Mouse (Mus musculus) neural tube, embryonic 13.5 days (tissue): Measurements from ENCODE around the gene Myo18b. TPM values are rescaled to one million over a fixed set of nuclear protein-coding genes. Genes with fewer than 3 reads are reported as not detected.
A peak's percentile ranks its signal among the peaks of the same experiment; 100 is the strongest.

Source experiments
- ATAC-seq: fragments of 200-750 bp; cut with Nextera tagmentation; 2 replicates; pipeline ENCODE4 v1.8.0; 2017; ENCODE audit warnings: low read depth, mild to moderate bottlenecking, moderate TSS enrichment, moderate library complexity
- H3K27ac ChIP-seq: fragments of 300-500 bp; sonication (generic); replicated peaks from 2 replicates; pipeline ENCODE4 v1.5.1; 2015; ENCODE audit warnings: moderate library complexity, mild to moderate bottlenecking, inconsistent platforms
- H3K27me3 ChIP-seq: fragments of 300-500 bp; sonication (generic); 2 replicates; pipeline ENCODE4 v1.6.1; 2015; ENCODE audit warnings: mild to moderate bottlenecking, inconsistent platforms
- H3K36me3 ChIP-seq: fragments of 300-500 bp; sonication (generic); 2 replicates; pipeline ENCODE4 v1.6.1; 2015; ENCODE audit warnings: mild to moderate bottlenecking, inconsistent platforms
- H3K4me1 ChIP-seq: fragments of 300-500 bp; sonication (generic); replicated peaks from 2 replicates; pipeline ENCODE4 v1.6.1; 2015; ENCODE audit warnings: inconsistent platforms
- H3K4me2 ChIP-seq: fragments of 300-500 bp; sonication (generic); 2 replicates; pipeline ENCODE4 v1.6.1; 2015; ENCODE audit warnings: inconsistent platforms, mild to moderate bottlenecking, moderate library complexity
- H3K4me3 ChIP-seq: fragments of 300-500 bp; sonication (generic); 2 replicates; pipeline ENCODE4 v1.5.1; 2015; ENCODE audit warnings: mild to moderate bottlenecking, inconsistent platforms
- H3K9ac ChIP-seq: fragments of 300-500 bp; sonication (generic); 2 replicates; pipeline ENCODE4 v1.6.1; 2015; ENCODE audit warnings: moderate library complexity, mild to moderate bottlenecking, inconsistent platforms
- H3K9me3 ChIP-seq: fragments of 300-500 bp; sonication (generic); 2 replicates; pipeline ENCODE4 v1.6.1; 2016; ENCODE audit warnings: inconsistent platforms
- WGBS: fragments of 180-500 bp; shearing (Covaris S2); methylation state at CpG from one replicate; pipeline ENCODE4 v1.1.7; 2015; 5-methylcytosine and 5-hydroxymethylcytosine counted together
- polyA plus RNA-seq: library from polyadenylated mRNA; unstranded; fragments of >200 nt; fragmentation: Nextera tagmentation; extraction: Ambion mirVana; gene quantifications from 2 replicates; pipeline ENCODE4 v1.2.1, GENCODE M21; 2015

Gene Myo18b
- polyA plus RNA-seq, 1 experiment from 2014 or later: 1.4 TPM

DNA sequence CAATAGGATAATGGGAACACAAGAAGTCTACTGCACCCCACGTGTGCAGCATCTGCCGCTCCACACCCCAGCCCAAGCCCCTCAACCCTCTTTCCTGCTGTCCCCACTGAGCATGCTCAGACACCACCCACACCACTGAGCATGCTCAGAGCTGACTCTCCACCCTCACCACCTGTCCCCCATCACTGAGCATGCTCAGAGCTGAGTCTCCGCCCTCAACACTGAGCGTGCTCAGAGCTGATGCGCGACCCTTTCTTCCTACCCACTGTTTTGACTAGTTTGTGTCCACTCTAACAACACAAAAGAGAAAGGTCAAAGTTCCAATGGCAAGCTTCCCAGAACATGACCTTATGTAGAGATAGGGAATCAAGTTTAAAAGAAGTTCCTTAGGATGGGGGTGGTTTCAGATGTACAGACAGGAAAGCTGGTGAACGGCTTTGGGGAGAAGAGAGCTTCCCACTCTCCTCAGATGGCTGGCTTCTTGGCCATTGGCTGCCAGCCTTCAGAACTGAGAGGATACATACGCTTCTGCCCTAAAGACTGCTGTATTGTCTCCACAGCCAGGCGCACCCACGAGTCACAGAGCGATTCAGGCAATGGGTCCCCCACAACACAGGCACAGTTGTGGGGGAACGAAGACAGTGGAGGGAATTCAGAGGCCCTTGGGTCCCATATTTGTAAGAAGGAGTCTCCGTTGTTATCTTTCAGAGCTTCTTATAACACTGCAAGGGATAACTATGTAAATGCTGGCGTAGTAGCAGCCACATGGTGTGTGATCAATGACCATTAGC, 209.7 kb downstream of the Myo18b start:
- no peak overlapping the region for H3K4me2 ChIP-seq
- H3K4me1 ChIP-seq: peaks cover 18% of the 10 kb centered on the region
- peak overlapping the region; percentile 54; the same call in 1 of the 2 replicates for H3K27ac ChIP-seq
- ATAC-seq: peak; percentile 62
- H3K9ac ChIP-seq: no peak overlapping the region
- no peak overlapping the region for H3K4me3 ChIP-seq
- no peaks in the 10 kb centered on the region; the same call in 1 of the 2 replicates for H3K27me3 ChIP-seq
- WGBS: 54% methylated on average over 14 of the region's 14 CpGs
- H3K9me3 ChIP-seq: no peaks in the 10 kb centered on the region
- H3K36me3 ChIP-seq: no peaks in the 10 kb centered on the region

DNA sequence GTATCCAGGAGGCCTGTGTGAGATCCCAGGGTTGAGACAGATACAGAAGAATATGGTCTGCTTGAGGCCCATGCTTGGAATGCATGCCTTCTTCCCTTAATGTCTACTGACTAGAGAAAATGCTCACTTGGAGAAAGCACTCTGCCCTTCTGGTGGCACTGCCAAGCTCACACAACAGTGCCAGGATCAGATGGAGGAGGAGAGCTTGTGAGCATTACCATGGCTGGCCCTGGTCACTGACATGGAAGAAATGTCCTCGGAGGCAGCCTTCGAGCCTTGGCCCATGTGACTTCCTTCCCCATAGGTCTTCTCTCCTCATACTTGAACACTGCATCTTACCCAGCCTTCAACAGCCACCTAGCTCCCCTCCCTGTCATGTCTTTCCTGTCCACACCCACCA, 216.9 kb downstream of the Myo18b start:
- WGBS: 89% methylated on average over 2 of the region's 2 CpGs
- H3K27me3 ChIP-seq: no peaks in the 10 kb centered on the region
- ATAC-seq: no peak

DNA sequence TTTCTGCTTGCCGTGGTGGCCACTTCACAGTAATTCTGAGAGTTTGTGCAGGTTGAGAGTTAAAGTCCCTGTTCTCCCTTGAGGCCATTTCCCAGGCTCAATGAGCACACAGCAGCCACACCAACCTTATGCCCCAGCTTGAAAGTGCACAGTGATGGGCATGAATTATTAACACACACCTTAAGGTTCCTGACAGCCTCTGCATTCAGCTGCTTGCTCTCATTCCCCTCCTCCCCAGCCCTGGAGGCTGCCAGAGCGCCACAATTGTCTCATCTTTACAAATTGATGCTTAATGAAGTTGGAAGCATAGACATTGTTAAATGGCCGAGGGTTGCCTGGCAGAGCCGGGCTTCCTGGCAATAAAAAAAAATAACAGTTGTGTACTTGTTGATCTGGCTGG, 218.0 kb downstream of the Myo18b start:
- H3K4me1 ChIP-seq: peaks cover 21% of the 10 kb centered on the region

More for the DNA sequence above, 216.9 kb downstream of the Myo18b start:
- Histone ChIP-seq H3K4me3 (no peak overlapping the region), H3K9me3 (no peaks in the 10 kb centered on the region), H3K36me3 (no peaks in the 10 kb centered on the region), H3K4me1 (peaks cover 20% of the 10 kb centered on the region), H3K9ac (no peak overlapping the region), H3K4me2 (no peak overlapping the region), H3K27ac (no peak overlapping the region)

DNA sequence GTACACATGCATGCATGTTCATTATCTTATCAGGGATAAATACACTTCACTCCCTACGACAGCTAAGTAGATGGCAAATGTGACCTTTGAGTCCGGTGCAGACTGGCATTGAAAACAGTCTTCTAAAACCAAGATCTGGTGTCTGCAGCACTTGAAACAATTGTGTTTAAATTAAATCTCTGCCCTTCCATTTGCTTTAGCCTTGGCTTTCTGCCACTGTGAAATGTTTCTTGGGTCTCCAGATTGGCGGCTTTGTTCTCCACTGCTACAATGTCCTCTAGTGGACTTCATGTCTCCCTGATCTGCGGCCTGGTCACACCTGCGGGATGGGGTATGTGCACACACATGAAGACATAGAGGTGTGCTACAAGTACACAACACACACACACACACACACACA, 221.4 kb downstream of the Myo18b start:
- no peak overlapping the region for H3K27ac ChIP-seq
- H3K4me2 ChIP-seq: no peak overlapping the region
- ATAC-seq: no peak
- 85% methylated on average over 5 of the region's 5 CpGs for WGBS
- H3K4me3 ChIP-seq: no peak overlapping the region
- H3K9me3 ChIP-seq: no peaks in the 10 kb centered on the region
- peaks cover 18% of the 10 kb centered on the region for H3K4me1 ChIP-seq
- no peak overlapping the region for H3K9ac ChIP-seq
- H3K36me3 ChIP-seq: no peaks in the 10 kb centered on the region
- no peaks in the 10 kb centered on the region for H3K27me3 ChIP-seq

More for the DNA sequence above, 218.0 kb downstream of the Myo18b start:
- ATAC-seq: 0 out of 2 replicates have a peak, but pooled peaks have one; percentile 44
- Histone ChIP-seq H3K27ac (0 out of 2 replicates have a peak overlapping the region, but pooled peaks have one; percentile 35), H3K4me2 (no peak overlapping the region), H3K4me3 (no peak overlapping the region), H3K9me3 (no peaks in the 10 kb centered on the region), H3K9ac (no peak overlapping the region), H3K36me3 (no peaks in the 10 kb centered on the region), H3K27me3 (no peaks in the 10 kb centered on the region)
- 21% methylated on average over 4 of the region's 4 CpGs for WGBS

DNA sequence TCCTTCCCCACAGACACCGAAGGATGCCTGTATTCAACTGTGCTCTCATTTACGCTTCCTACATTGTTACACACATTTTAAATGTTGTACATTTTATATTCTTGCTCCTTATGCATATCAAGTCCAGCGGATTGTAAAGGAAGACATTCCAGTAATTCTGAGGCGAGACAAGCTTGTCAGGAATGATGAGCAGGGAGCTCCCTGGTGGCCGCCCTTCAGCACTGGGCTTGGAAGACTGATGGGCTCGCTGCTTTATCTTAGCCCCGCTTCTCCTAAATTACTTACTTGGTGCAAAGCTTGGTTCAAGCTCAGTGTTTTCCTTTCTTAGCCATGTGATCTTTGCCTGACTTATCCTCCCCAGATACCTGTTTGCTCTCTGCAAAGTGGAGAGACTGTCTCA, 223.7 kb downstream of the Myo18b start:
- 49% methylated on average over 7 of the region's 7 CpGs for WGBS
- Histone ChIP-seq H3K9me3 (no peaks in the 10 kb centered on the region), H3K27me3 (no peaks in the 10 kb centered on the region; the same call in 1 of the 2 replicates), H3K9ac (no peak overlapping the region), H3K36me3 (no peaks in the 10 kb centered on the region), H3K27ac (no peak overlapping the region), H3K4me2 (no peak overlapping the region), H3K4me1 (0 out of 2 replicates have a peak, but pooled peaks cover 4% of the 10 kb centered on the region), H3K4me3 (no peak overlapping the region)
- ATAC-seq: no peak

DNA sequence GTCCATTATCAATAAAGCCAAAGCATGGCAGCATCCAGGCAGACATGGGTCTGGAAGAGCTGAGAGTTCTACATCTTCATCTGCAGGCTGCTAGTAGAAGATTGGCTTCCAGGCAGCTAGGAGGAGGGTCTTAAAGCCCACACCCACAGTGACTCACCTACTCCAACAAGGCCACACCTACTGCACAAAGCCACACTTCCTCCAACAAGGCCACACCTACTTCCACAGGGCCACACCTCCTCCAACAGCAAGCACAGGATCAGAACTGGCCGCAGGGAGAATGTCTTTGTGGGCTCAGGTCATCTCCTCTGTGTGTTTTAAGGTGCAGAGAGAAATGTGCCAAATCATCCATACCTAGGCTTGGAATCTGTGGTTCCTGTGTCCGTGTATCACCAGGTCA, 224.2 kb downstream of the Myo18b start:
- Histone ChIP-seq H3K4me1 (0 out of 2 replicates have a peak, but pooled peaks cover 4% of the 10 kb centered on the region), H3K27ac (no peak overlapping the region), H3K27me3 (no peaks in the 10 kb centered on the region; the same call in 1 of the 2 replicates), H3K9me3 (no peaks in the 10 kb centered on the region), H3K4me2 (no peak overlapping the region), H3K4me3 (no peak overlapping the region), H3K9ac (no peak overlapping the region), H3K36me3 (no peaks in the 10 kb centered on the region)
- WGBS: 55% methylated on average over 2 of the region's 2 CpGs
- ATAC-seq: no peak

DNA sequence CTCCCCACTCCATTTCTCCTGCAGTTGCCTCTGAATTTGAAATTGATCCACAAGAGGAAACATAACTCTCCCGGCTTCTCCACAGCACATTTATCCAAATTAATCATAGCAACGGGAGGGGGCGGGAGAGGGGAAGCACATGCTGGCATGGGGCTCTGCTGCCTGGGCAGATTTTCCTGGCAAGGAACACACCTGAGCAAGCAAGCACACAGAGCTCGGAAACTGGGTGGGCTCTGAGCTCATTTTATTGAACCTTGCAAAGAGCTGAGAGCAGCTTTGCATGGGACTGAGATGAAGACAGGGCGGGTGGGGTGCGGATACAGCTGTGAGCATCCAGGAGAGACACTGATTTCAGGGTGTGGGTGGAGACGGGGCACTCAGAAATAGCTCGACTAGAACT, 229.0 kb downstream of the Myo18b start:
- Histone ChIP-seq H3K9ac (no peak overlapping the region), H3K36me3 (no peaks in the 10 kb centered on the region), H3K27ac (no peak overlapping the region), H3K4me2 (no peak overlapping the region), H3K9me3 (0 out of 2 replicates have a peak, but pooled peaks cover 5% of the 10 kb centered on the region), H3K4me1 (peaks cover 18% of the 10 kb centered on the region), H3K27me3 (no peaks in the 10 kb centered on the region; the same call in 1 of the 2 replicates), H3K4me3 (no peak overlapping the region)
- ATAC-seq: no peak
- 71% methylated on average over 8 of the region's 8 CpGs for WGBS

DNA sequence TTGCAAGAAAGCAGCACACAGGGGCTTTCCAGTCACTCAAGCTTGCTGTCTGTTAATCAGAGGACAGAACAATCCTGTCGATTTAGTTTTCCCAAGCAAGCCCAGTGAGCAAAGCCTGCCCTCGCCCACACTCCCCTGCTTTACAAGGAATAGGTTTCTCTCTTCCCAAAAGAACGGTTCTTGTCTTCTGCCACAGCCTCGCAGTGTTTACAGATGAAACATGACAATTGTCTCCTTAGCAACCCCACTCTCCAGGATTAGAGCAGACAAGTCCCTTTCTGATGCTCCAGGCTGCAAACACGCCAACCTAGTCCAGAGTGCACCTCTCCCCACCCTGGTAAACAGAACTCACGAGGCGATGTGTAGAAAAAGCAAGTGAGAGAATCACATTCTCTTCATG, 230.5 kb downstream of the Myo18b start:
- ATAC-seq: no peak
- H3K9ac ChIP-seq: no peak overlapping the region
- no peak overlapping the region for H3K4me3 ChIP-seq
- H3K4me1 ChIP-seq: peaks cover 22% of the 10 kb centered on the region
- 52% methylated on average over 7 of the region's 7 CpGs for WGBS
- H3K27ac ChIP-seq: no peak overlapping the region
- H3K9me3 ChIP-seq: peaks cover 5% of the 10 kb centered on the region; the same call in 1 of the 2 replicates
- no peak overlapping the region for H3K4me2 ChIP-seq
- H3K36me3 ChIP-seq: no peaks in the 10 kb centered on the region
- no peaks in the 10 kb centered on the region; the same call in 1 of the 2 replicates for H3K27me3 ChIP-seq

DNA sequence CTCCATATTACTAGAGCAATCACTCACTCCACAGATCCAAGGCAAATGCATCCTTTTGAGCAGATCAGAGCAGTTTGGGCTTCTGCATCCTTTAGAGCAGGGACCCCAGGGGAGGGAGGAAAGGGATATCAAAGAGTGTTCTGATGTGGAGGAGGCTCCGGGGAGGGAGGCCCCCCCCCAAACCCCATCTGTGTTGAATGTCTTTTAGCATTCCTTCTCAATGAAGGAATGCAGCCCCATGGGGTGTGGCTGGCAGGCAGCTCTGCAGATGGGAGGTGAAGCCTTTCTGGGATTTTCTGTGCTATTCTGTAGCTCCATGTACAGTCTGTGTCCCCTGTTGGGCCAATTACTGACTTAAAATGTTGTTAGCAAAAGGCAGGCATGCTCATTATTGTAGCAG, 232.5 kb downstream of the Myo18b start:
- peaks cover 5% of the 10 kb centered on the region; the same call in 1 of the 2 replicates for H3K9me3 ChIP-seq
- no peak overlapping the region for H3K4me3 ChIP-seq
- H3K27ac ChIP-seq: peak overlapping the region; percentile 46
- H3K9ac ChIP-seq: no peak overlapping the region
- 0% methylated on average over 1 of the region's 1 CpGs for WGBS
- peaks cover 28% of the 10 kb centered on the region for H3K4me1 ChIP-seq
- H3K27me3 ChIP-seq: no peaks in the 10 kb centered on the region; the same call in 1 of the 2 replicates
- H3K36me3 ChIP-seq: no peaks in the 10 kb centered on the region
- H3K4me2 ChIP-seq: no peak overlapping the region
- ATAC-seq: no peak

DNA sequence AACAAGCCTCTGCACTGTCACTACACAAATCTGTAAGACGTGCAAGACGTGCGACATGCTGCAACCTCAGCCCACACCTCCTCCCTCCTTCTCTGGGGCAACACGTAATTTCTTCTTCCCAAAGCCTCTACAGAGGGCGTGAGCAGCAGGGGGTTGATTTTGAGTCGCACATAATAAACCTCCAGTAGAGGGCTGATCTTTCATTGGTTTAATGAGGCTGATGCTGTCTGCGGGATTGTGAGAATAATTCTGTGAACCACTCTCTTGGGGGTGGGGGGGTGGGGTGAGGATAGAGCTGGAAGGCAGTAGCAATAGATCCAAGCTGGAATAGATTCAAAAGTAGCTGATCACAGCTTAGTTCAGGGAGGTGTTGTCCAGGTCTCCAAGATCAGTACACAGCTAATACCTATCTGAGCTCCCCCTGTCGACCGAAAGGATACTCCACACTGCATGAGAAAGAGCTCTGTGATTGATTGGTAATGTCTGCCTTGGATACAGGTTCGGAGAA, 235.2 kb downstream of the Myo18b start:
- Histone ChIP-seq H3K4me3 (no peak overlapping the region), H3K27me3 (no peaks in the 10 kb centered on the region), H3K9me3 (peaks cover 5% of the 10 kb centered on the region; the same call in 1 of the 2 replicates), H3K9ac (no peak overlapping the region), H3K4me1 (peaks cover 38% of the 10 kb centered on the region), H3K4me2 (peak overlapping the region; percentile 15; the same call in 1 of the 2 replicates), H3K27ac (peak overlapping the region; percentile 55), H3K36me3 (no peaks in the 10 kb centered on the region)
- 21% methylated on average over 10 of the region's 10 CpGs for WGBS
- ATAC-seq: peak; percentile 62

DNA sequence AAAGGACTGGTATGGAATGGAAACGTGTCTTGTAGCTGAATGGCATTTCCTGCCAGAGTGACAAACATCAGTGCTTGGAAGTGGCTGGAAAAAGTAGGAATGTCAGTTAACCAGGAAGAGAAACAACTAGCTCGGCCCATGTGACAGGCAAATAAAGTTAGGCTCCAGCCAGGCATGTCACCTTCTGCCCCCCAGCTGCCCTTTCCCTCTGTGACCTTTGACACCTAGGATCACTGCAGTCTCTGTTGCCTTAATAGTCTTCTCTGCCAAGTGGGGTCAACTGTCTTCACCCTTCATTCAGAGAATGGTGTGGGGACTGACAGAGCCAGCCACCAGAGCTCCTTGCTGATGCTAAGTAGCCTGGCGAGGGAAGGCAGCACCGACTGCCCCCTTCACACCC, 236.9 kb downstream of the Myo18b start:
- WGBS: 57% methylated on average over 4 of the region's 4 CpGs

DNA sequence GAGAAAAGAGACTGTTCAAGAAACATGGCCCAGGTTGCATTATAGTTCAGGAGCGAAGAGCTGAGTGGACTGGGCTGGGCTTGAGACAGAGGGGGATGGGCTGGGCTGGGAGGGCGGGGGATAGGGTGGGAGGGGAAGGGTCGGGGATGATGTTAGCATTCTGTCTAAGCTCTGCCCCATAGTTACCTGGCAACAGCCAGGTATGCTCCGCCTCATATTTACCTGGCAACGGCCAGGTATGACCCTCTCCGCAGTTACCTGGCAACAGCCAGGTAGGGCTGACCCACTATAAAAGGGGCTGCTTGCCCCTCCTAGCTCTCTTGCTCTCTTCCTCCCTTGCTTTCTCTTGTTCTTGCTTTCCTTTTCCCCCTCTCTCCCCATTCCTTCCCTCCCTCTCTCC, 239.4 kb downstream of the Myo18b start:
- ATAC-seq: no peak
- no peak overlapping the region for H3K4me2 ChIP-seq
- WGBS: 6% methylated on average over 6 of the region's 6 CpGs
- H3K4me1 ChIP-seq: peaks cover 39% of the 10 kb centered on the region
- no peak overlapping the region for H3K27ac ChIP-seq
- no peaks in the 10 kb centered on the region; the same call in 1 of the 2 replicates for H3K9me3 ChIP-seq
- no peak overlapping the region for H3K4me3 ChIP-seq
- H3K27me3 ChIP-seq: 0 out of 2 replicates have a peak, but pooled peaks cover 8% of the 10 kb centered on the region
- no peaks in the 10 kb centered on the region for H3K36me3 ChIP-seq
- no peak overlapping the region for H3K9ac ChIP-seq

More for the DNA sequence above, 236.9 kb downstream of the Myo18b start:
- no peak overlapping the region for H3K4me2 ChIP-seq
- H3K27ac ChIP-seq: no peak overlapping the region
- ATAC-seq: no peak
- no peak overlapping the region for H3K4me3 ChIP-seq
- peaks cover 41% of the 10 kb centered on the region for H3K4me1 ChIP-seq
- no peaks in the 10 kb centered on the region for H3K36me3 ChIP-seq
- 0 out of 2 replicates have a peak, but pooled peaks cover 4% of the 10 kb centered on the region for H3K27me3 ChIP-seq
- H3K9ac ChIP-seq: no peak overlapping the region
- H3K9me3 ChIP-seq: peaks cover 5% of the 10 kb centered on the region; the same call in 1 of the 2 replicates
